Mouse (Mus musculus) erythroid progenitor cell, adult 5-6 weeks (primary cell): ENCODE data around the gene Mettl26. TPM values are rescaled to one million over a fixed set of nuclear protein-coding genes. Genes with fewer than 3 reads are reported as not detected.
A peak's percentile ranks its signal among the peaks of the same experiment; 100 is the strongest.

Experiments used
- ATAC-seq: replicated peaks from 2 replicates; pipeline ENCODE4 v1.8.0; 2016; ENCODE audit warnings: moderate number of reproducible peaks, mild to moderate bottlenecking, moderate TSS enrichment, inconsistent platforms; ENCODE audit not compliant: poor library complexity, low FRiP score, severe bottlenecking
- total RNA-seq, 2 experiments: library from RNA; stranded (forward) in 1 of 2; stranded (reverse) in 1 of 2; fragments of 150-400 nt in 1 of 2; fragments of 186-747, 209-891 nt in 1 of 2; gene quantifications; 2 replicates each; pipeline versions ENCODE4 v1.2.3 to v1.2.4; 2015 to 2017; ENCODE audit warnings: low replicate concordance in 2 of 2

Mettl26 gene
- total RNA-seq, 2 experiments from 2014 or later: 7.7 to 10.1 TPM

- no peak for ATAC-seq
Measured at GRCm38 (mm10) chr17:25880196-25880910, 5.5 kb downstream of the Mettl26 start, which contains the start of gene Wfikkn1. Gene Wfikkn1, minus strand, starts transcription at chr17:25880858.

GRCm38 (mm10) chr17:25880913-25881641, 6.2 kb downstream of the Mettl26 start:
- ATAC-seq: no peak

GRCm38 (mm10) chr17:25881691-25882090, 6.8 kb downstream of the Mettl26 start:
- no peak for ATAC-seq

- ATAC-seq: no peak
Measured at GRCm38 (mm10) chr17:25882306-25882705, 7.4 kb downstream of the Mettl26 start.

GRCm38 (mm10) chr17:25883268-25883667, 8.4 kb downstream of the Mettl26 start:
- no peak for ATAC-seq

GRCm38 (mm10) chr17:25883824-25884223, 8.9 kb downstream of the Mettl26 start:
- ATAC-seq: no peak

- peak; percentile 62 for ATAC-seq
Measured at GRCm38 (mm10) chr17:25885636-25886035, 10.8 kb downstream of the Mettl26 start.

GRCm38 (mm10) chr17:25886806-25887205, 11.9 kb downstream of the Mettl26 start:
- no peak for ATAC-seq

GRCm38 (mm10) chr17:25887467-25887866, 12.6 kb downstream of the Mettl26 start:
- ATAC-seq: no peak

GRCm38 (mm10) chr17:25888837-25889236, 14.0 kb downstream of the Mettl26 start:
- no peak for ATAC-seq

GRCm38 (mm10) chr17:25893975-25894617, 19.2 kb downstream of the Mettl26 start:
- peak; percentile 92 for ATAC-seq

GRCm38 (mm10) chr17:25895415-25895814, 20.5 kb downstream of the Mettl26 start:
- ATAC-seq: no peak

GRCm38 (mm10) chr17:25895891-25896290, 21.0 kb downstream of the Mettl26 start:
- ATAC-seq: no peak

GRCm38 (mm10) chr17:25900193-25900592, 25.3 kb downstream of the Mettl26 start:
- ATAC-seq: no peak

GRCm38 (mm10) chr17:25903061-25903460, 28.2 kb downstream of the Mettl26 start:
- no peak for ATAC-seq

- no peak for ATAC-seq
Measured at GRCm38 (mm10) chr17:25907640-25908039, 32.8 kb downstream of the Mettl26 start.

GRCm38 (mm10) chr17:25911816-25912215, 36.9 kb downstream of the Mettl26 start:
- peak; percentile 68 for ATAC-seq

GRCm38 (mm10) chr17:25913186-25913876, 38.5 kb downstream of the Mettl26 start:
- ATAC-seq: no peak

GRCm38 (mm10) chr17:25913877-25914275, 39.0 kb downstream of the Mettl26 start:
- ATAC-seq: no peak

GRCm38 (mm10) chr17:25914295-25914694, 39.4 kb downstream of the Mettl26 start:
- ATAC-seq: no peak
